Mouse (Mus musculus): ENCODE results near the gene Draxin. TPM values are rescaled to one million over a fixed set of nuclear protein-coding genes. Genes with fewer than 3 reads are reported as not detected.

The Draxin gene
- total and polyA plus RNA-seq, 3 experiments: 0.08 to 0.17 TPM; not detected in 1

DNA sequence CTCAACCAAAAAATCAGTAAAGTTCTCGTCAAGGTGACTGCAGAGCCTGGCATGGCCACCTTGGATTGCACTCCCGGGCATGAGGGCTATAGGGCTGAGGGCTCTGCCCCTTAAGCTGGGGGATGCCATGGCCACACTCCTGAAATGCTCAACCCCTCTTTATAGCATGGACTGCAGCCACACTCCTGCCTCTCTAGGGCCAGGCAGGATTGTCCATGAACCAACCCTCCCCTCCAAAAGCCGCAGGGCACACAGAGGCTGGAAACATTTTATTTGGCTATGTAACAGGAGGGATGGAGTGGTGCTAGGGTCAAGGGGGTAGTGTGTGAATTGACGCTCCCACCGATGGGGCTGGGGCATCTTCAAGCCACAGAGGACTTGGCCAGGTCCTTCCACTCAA lies 22.0 kb upstream of the Draxin start:
- TF ChIP-seq JUND (IDR thresholded peaks at IDR 0.05; ENCODE audit: low read depth, low read length) (no peak), SIN3A (IDR thresholded peaks at IDR 0.05; ENCODE audit: low read length) (no peak), USF2 (IDR thresholded peaks at IDR 0.05; ENCODE audit: borderline replicate concordance in 1 of 2, insufficient read depth in 1 of 2, low read depth in 1 of 2, low read length in 2 of 2) (no peak), POLR2AphosphoS2 (IDR thresholded peaks at IDR 0.05; ENCODE audit: low read length) (no peak), GATA1 (IDR thresholded peaks at IDR 0.05; ENCODE audit: low read depth, low read length) (no peak), ZNF384 (IDR thresholded peaks at IDR 0.05; ENCODE audit: low read depth, low read length) (no peak), GABPA (IDR thresholded peaks at IDR 0.05; ENCODE audit: low read depth, low read length) (no peak), MXI1 (IDR thresholded peaks at IDR 0.05; ENCODE audit: low read depth, low read length) (no peak), ZC3H11A (IDR thresholded peaks at IDR 0.05; ENCODE audit: low read depth, low read length) (no peak), CTCF (IDR thresholded peaks at IDR 0.05 in 2 of 3, conservative IDR thresholded peaks at IDR 0.05 in 1 of 3; ENCODE audit: control insufficient read depth in 1 of 3, insufficient read depth in 1 of 3, low read depth in 2 of 3, low read length in 3 of 3, poor library complexity in 1 of 3, severe bottlenecking in 1 of 3) (no peak), TBP (IDR thresholded peaks at IDR 0.05; ENCODE audit: low read depth, low read length) (no peak), UBTF (IDR thresholded peaks at IDR 0.05; ENCODE audit: borderline replicate concordance, insufficient read depth, low read depth, low read length) (no peak), RCOR1 (IDR thresholded peaks at IDR 0.05; ENCODE audit: low read depth, low read length) (no peak), TAL1 (IDR thresholded peaks at IDR 0.05; ENCODE audit: low read length) (no peak), ZMIZ1 (IDR thresholded peaks at IDR 0.05; ENCODE audit: low read depth, low read length) (no peak), TCF12 (IDR thresholded peaks at IDR 0.05; ENCODE audit: low read depth, low read length) (no peak), EP300 (IDR thresholded peaks at IDR 0.05; ENCODE audit: low read depth in 1 of 2, low read length in 2 of 2) (no peak), ZKSCAN1 (IDR thresholded peaks at IDR 0.05; ENCODE audit: low read depth, low read length) (no peak), MAZ (IDR thresholded peaks at IDR 0.05; ENCODE audit: low read depth, low read length) (no peak), MYC (IDR thresholded peaks at IDR 0.05; ENCODE audit: low read depth, low read length) (no peak)
- H3K79me2 ChIP-seq (ENCODE audit: control insufficient read depth, insufficient read depth, low read length, poor library complexity): no peaks in the 10 kb centered on the region; the same call in 1 of the 2 replicates
- no peak for DNase-seq (ENCODE audit: low read depth, low spot score)
- H3K27ac ChIP-seq (ENCODE audit: control insufficient read depth, low read depth, low read length): no peak overlapping the region
- no peak overlapping the region for H3K9ac ChIP-seq (ENCODE audit: control insufficient read depth, low read depth, low read length, poor library complexity, severe bottlenecking)
- H3K4me3 ChIP-seq (ENCODE audit: control insufficient read depth in 1 of 2, insufficient read depth in 1 of 2, low read depth in 2 of 2, low read length in 2 of 2): no peak overlapping the region
- no peaks in the 10 kb centered on the region; a peak in 1 of 4 replicates for H3K36me3 ChIP-seq (ENCODE audit: control insufficient read depth in 1 of 2, insufficient read depth in 2 of 2, low read length in 2 of 2)
- no peaks in the 10 kb centered on the region for H3K9me3 ChIP-seq (replicated peaks; ENCODE audit: insufficient read depth, low read length)
- peaks cover 0 to 5% of the 10 kb centered on the region in 2 experiments; a peak in 1 of 4 replicates for H3K4me1 ChIP-seq (ENCODE audit: control insufficient read depth in 1 of 2, insufficient read depth in 2 of 2, low read length in 2 of 2)
- no peaks in the 10 kb centered on the region for H3K27me3 ChIP-seq (ENCODE audit: control insufficient read depth in 1 of 2, insufficient read depth in 2 of 2, low read length in 2 of 2)
